Mouse (Mus musculus) retina, embryonic 14.5 days (tissue): ENCODE results near the gene Pdcd11.

Experiments
- DNase-seq: peaks from one replicate; pipeline ENCODE4 v3.0.0-alpha.2; 2015; ENCODE audit warnings: low spot score

Gene Pdcd11

GRCm38 (mm10) chr19:47090550-47091156 is at the start of gene Pdcd11, which contains the start of gene Usmg5:
Gene Pdcd11, plus strand, starts transcription at chr19:47090768.
Gene Usmg5, minus strand, starts transcription at chr19:47090647.
- DNase-seq, result peak; percentile 98

GRCm38 (mm10) chr19:47043608-47044007 is 47.0 kb upstream of the Pdcd11 start:
- DNase-seq, result peak; percentile 59

- no peak for DNase-seq
Observed at GRCm38 (mm10) chr19:47046343-47046742, 44.2 kb upstream of the Pdcd11 start.

GRCm38 (mm10) chr19:47047236-47047833 is 43.2 kb upstream of the Pdcd11 start:
- no peak for DNase-seq

GRCm38 (mm10) chr19:47049061-47049460 is 41.5 kb upstream of the Pdcd11 start:
- DNase-seq, result no peak

GRCm38 (mm10) chr19:47049840-47050239 is 40.7 kb upstream of the Pdcd11 start:
- DNase-seq, result peak; percentile 16

GRCm38 (mm10) chr19:47050271-47051032 is 40.1 kb upstream of the Pdcd11 start, which contains the start of gene Pcgf6:
Gene Pcgf6, minus strand, starts transcription at chr19:47050906.
- peak; percentile 84 for DNase-seq

GRCm38 (mm10) chr19:47052927-47053326 is 37.6 kb upstream of the Pdcd11 start:
- no peak for DNase-seq

- no peak for DNase-seq
Observed at GRCm38 (mm10) chr19:47053471-47053870, 37.1 kb upstream of the Pdcd11 start.

- DNase-seq, result no peak
Observed at GRCm38 (mm10) chr19:47057684-47058083, 32.9 kb upstream of the Pdcd11 start.

- DNase-seq, result no peak
Observed at GRCm38 (mm10) chr19:47065860-47066259, 24.7 kb upstream of the Pdcd11 start.

GRCm38 (mm10) chr19:47067096-47067882 is 23.3 kb upstream of the Pdcd11 start, which contains the start of gene Taf5:
Gene Taf5, plus strand, starts transcription at chr19:47067746.
- peak; percentile 97 for DNase-seq

- DNase-seq, result peak; percentile 89
Observed at GRCm38 (mm10) chr19:47067924-47068611, 22.5 kb upstream of the Pdcd11 start.

GRCm38 (mm10) chr19:47088226-47088625 is 2.3 kb upstream of the Pdcd11 start:
- no peak for DNase-seq

GRCm38 (mm10) chr19:47089718-47090525 is 646 bp upstream of the Pdcd11 start:
- no peak for DNase-seq

GRCm38 (mm10) chr19:47101080-47101479 is 10.5 kb downstream of the Pdcd11 start:
- DNase-seq, result no peak

- DNase-seq, result no peak
Observed at GRCm38 (mm10) chr19:47104641-47105271, 14.2 kb downstream of the Pdcd11 start.

- DNase-seq, result no peak
Observed at GRCm38 (mm10) chr19:47118634-47119033, 28.1 kb downstream of the Pdcd11 start.

GRCm38 (mm10) chr19:47121054-47121453 is 30.5 kb downstream of the Pdcd11 start:
- peak; percentile 81 for DNase-seq

GRCm38 (mm10) chr19:47122802-47123201 is 32.2 kb downstream of the Pdcd11 start:
- DNase-seq, result peak; percentile 70
